Mouse (Mus musculus) adrenal gland, adult (tissue): ENCODE measurements around the gene Zfp445.

ENCODE experiments used
- DNase-seq, 2 experiments: peaks; one replicate each; pipeline ENCODE4 v3.0.0; 2022 to 2023; ENCODE audit warnings: low spot score in 1 of 2; ENCODE audit not compliant: inconsistent age in 2 of 2

The Zfp445 gene

DNA sequence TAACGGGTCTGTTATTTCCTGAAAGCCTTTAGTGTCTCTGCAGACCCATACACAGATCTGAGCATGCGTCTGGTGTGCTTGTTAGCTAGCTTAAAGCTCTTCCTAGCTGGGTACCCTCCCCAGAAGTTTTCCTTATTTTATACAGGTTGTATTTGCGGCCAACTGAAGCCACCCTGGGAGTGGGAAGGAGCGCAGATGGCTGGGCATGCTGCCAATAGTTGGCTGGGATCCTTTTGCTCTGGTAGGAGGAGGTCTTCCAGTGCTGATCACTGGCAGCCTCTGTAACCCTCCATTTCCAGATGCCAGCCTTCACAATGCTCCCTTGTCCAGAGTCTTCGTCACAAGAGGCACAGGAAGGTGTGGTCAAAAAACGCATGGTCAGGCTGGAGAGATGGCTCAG is 29.0 kb downstream of the Zfp445 start:
- peak; percentile 43 to 71 for DNase-seq

DNA sequence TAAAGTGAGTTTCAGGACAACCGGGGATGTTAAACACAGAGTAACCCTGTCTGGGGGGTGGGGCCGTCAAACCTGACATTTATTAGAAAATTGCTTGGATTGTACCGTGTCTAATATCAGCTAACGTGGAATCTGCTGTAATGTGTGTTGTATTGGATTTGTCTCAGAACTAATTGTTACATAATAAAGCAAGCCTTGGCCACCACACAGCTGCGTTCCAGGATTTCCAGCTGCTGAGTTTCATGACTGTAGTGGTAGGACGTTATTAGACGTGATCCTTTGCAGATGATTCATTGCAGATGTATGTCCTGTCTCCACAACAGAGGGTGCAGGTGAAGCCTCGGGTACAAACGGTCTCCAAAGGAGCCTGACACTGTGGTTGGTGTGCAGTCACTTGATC is 29.7 kb downstream of the Zfp445 start:
- DNase-seq = peak in 1 of 2 experiments; percentile 64

DNA sequence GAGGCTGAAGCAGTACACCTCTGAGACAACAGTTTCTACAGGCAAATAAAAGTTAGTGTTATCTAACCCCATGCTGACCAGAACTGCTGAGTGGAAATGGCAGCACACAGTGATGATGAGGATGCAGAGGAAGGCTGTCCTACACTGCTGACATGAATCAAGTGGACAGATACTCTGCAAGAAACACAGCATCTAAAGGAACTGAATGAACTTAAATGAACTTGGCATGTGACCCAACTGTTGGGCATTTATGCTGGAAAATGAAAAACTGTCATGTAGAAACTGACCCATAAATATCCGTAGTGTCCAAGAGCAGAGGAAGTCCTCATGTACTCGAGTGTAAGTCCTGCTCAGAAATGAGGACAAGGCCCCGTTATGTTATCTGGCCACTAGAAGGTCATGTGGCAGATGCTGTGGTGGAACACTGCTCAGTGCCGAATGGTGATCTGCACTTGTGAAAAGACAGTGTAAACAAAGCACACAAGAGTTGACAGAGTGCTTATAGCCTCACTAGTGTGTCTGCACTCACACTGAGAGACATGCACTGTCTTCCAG is 35.9 kb downstream of the Zfp445 start:
- DNase-seq = peak; percentile 27 to 76

DNA sequence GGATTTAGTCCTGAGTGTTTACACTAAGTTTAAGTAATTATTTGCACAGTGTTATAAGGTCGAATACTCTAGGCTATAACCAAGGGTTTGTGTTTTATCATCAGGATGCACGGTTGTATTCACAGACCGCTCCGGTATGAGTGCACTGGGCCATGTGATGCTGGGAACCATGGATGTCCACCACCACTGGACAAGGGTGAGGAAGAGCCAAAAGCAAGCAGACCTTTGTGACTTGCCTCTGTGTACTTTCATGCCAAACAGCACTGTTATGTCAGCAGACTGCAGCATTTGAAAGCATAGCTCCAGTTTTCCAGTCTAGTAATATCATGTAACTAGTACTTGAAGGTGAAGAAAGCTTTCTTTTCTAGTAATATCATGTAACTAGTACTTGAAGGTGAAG is 39.1 kb downstream of the Zfp445 start:
- DNase-seq = no peak

GRCm38 (mm10) chr9:122823374-122824017 is 42.3 kb downstream of the Zfp445 start:
- DNase-seq = no peak

GRCm38 (mm10) chr9:122815239-122815851 is 50.5 kb downstream of the Zfp445 start:
- DNase-seq = no peak

GRCm38 (mm10) chr9:122814775-122815174 is 51.0 kb downstream of the Zfp445 start:
- no peak for DNase-seq

DNA sequence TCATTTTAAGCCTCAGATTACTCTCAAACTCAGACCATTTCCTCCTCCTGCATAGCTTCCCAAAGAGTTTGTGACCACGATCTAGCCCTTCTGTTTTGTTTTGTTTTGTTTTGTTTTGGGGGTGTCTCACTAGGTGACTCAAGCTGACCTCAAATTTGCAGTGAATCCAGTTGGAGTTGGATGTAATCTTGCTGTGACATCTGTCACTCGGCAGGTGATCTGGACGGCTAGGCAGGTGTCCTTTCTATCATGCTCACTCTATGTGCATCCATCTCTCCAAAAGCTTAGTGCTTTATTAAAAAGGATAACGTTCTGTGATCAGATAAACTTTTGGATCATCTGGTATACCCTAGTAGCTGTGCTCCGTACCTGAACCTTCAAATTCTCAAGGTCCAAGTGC is 53.4 kb downstream of the Zfp445 start:
- DNase-seq = no peak

GRCm38 (mm10) chr9:122810212-122810611 is 55.6 kb downstream of the Zfp445 start:
- peak in 1 of 2 experiments; percentile 46 for DNase-seq

GRCm38 (mm10) chr9:122807186-122807585 is 58.6 kb downstream of the Zfp445 start:
- no peak for DNase-seq

DNA sequence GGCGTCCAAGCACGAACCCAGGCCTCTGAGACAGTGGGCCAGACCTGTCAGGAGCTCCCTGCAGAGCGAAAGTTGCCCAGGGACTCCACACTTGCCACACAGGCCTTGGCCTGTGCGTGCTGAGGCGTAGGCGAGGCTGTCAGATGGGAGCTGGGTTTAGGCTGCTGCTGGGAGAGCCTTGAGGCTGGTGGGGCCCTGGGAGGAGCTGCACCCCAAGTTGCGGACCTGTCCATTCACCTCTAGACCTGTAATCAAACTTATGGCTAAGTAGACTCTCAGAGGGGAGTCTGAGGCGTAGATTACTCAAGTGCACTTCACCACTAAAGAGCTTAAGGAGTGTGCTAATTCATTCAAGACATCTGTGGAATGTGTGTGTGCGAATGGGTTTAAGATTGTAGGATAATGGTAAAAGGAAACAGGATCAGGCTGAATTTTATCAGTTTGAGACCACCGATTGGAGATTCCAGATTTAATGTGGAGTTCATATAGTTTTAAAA is 59.9 kb downstream of the Zfp445 start:
- DNase-seq = no peak

- peak; percentile 93 to 99 for DNase-seq
These were observed 60.6 kb downstream of the Zfp445 start, which contains the start of gene Tcaim for GRCm38 (mm10) chr9:122805053-122805844. TSS of gene Tcaim (plus strand) at chr9:122805539.
